Mouse (Mus musculus) liver, postnatal 0 days (tissue): Measurements from ENCODE around the gene Gm43552. TPM values are rescaled to one million over a fixed set of nuclear protein-coding genes. Genes with fewer than 3 reads are reported as not detected.
"Not testable (repeated sequence)": the region's sequence is repeated elsewhere in the genome, so short reads cannot be mapped to it uniquely, and the experiment has no call there.

Source experiments
- ATAC-seq: fragments of 200-750 bp; cut with Nextera tagmentation; 2 replicates; pipeline ENCODE4 v1.8.0; 2017; ENCODE audit warnings: mild to moderate bottlenecking, moderate library complexity
- DNase-seq: peaks from one replicate; pipeline ENCODE4 v3.0.0-alpha.2; 2016
- H3K27ac ChIP-seq: fragments of 300-500 bp; sonication (generic); 2 replicates; pipeline ENCODE4 v1.5.1; 2014; ENCODE audit warnings: antibody characterized with exemption, moderate library complexity, mild to moderate bottlenecking, low read depth
- H3K27me3 ChIP-seq: fragments of 300-500 bp; sonication (generic); 2 replicates; pipeline ENCODE4 v1.6.1; 2014; ENCODE audit warnings: low read length, control low read depth, mixed read lengths; ENCODE audit not compliant: insufficient read depth
- H3K36me3 ChIP-seq: fragments of 300-500 bp; sonication (generic); replicated peaks from 2 replicates; pipeline ENCODE4 v1.6.1; 2014; ENCODE audit warnings: mild to moderate bottlenecking, control low read depth, low read length, moderate library complexity, mixed read lengths; ENCODE audit not compliant: insufficient read depth
- H3K4me1 ChIP-seq: fragments of 300-500 bp; sonication (generic); 2 replicates; pipeline ENCODE4 v1.6.1; 2014; ENCODE audit warnings: antibody characterized with exemption, mild to moderate bottlenecking, control low read depth; ENCODE audit not compliant: insufficient read depth
- H3K4me2 ChIP-seq: fragments of 300-500 bp; sonication (generic); 2 replicates; pipeline ENCODE4 v1.6.1; 2014; ENCODE audit warnings: low read depth, mild to moderate bottlenecking, low read length, moderate library complexity, mixed read lengths
- H3K4me3 ChIP-seq: fragments of 300-500 bp; sonication (generic); 2 replicates; pipeline ENCODE4 v1.5.1; 2014; ENCODE audit warnings: low read depth, low read length
- H3K9ac ChIP-seq: fragments of 300-500 bp; sonication (generic); replicated peaks from 2 replicates; pipeline ENCODE4 v1.6.1; 2014; ENCODE audit warnings: mild to moderate bottlenecking, moderate library complexity
- H3K9me3 ChIP-seq: fragments of 300-500 bp; sonication (generic); 2 replicates; pipeline ENCODE4 v1.6.1; 2016; ENCODE audit warnings: mild to moderate bottlenecking, control low read depth, low read length, mixed read lengths
- CTCF ChIP-seq: sonication (generic); IDR thresholded peaks from 2 replicates; pipeline ENCODE4 v1.5.1; 2016; ENCODE audit warnings: antibody characterized with exemption, low read depth
- EP300 ChIP-seq: IDR thresholded peaks from 2 replicates; pipeline ENCODE4 v1.6.1; 2016; ENCODE audit warnings: antibody characterized with exemption, low read depth, mild to moderate bottlenecking
- WGBS: fragments of 180-500 bp; shearing (Covaris S2); extraction: QIAGEN DNeasy Blood & Tissue Kit; methylation state at CpG from one replicate; pipeline ENCODE4 v1.1.7; 2014; ENCODE audit not compliant: insufficient replicate concordance; 5-methylcytosine and 5-hydroxymethylcytosine counted together
- polyA plus RNA-seq: library from polyadenylated mRNA; unstranded; fragments of >200 nt; fragmentation: Nextera tagmentation; extraction: Ambion mirVana; gene quantifications from 2 replicates; pipeline ENCODE4 v1.2.1, GENCODE M21; 2015

Gm43552 gene
- polyA plus RNA-seq, 1 experiment from 2014 or later: not detected

- WGBS: under 1% methylated on average over 43 of the region's 66 CpGs
- H3K4me3 ChIP-seq: peak within 1 kb of the TSS; percentile 92
- H3K4me1 ChIP-seq: peaks cover 8% of the 10 kb centered on the region
- no peaks in the 10 kb centered on the region for H3K36me3 ChIP-seq
- peak within 1 kb of the TSS; percentile 88 for H3K4me2 ChIP-seq
- peak; percentile 95 for DNase-seq
- ATAC-seq: peak; percentile 96
- H3K9me3 ChIP-seq: no peaks in the 10 kb centered on the region
- H3K9ac ChIP-seq: peak within 1 kb of the TSS; percentile 96
- H3K27ac ChIP-seq: peak within 1 kb of the TSS; percentile 99
- H3K27me3 ChIP-seq: no peaks in the 10 kb centered on the region
- TF ChIP-seq EP300: no peak
- TF ChIP-seq CTCF: peak; percentile 32
These were observed 44.3 kb upstream of the Gm43552 start, which contains the start of the genes Smim14 and Ube2k for GRCm38 (mm10) chr5:65536751-65537419. TSS of gene Smim14 (minus strand) at chr5:65537184. TSS of gene Ube2k (plus strand) at chr5:65537233.

DNA sequence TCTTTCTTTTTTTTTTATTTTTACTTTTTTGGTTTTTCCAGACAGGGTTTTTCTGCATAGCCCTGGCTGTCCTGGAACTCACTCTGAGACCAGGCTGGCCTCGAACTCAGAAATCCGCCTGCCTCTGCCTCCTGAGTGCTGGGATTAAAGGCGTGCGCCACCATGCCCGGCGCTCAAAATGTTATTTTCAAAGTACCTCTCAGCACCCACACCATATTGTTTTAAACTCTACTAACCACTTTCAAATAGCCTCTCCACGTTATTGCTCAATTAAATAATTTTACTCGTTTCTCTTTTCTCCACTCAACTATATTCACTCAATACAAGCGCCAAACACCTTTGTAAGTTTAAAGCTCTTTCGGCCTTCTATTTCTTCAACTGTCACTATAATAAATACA lies 43.4 kb upstream of the Gm43552 start:
- peak overlapping the region; percentile 88 for H3K4me2 ChIP-seq
- H3K4me3 ChIP-seq: peak overlapping the region; percentile 92
- not testable (repeated sequence) for H3K36me3 ChIP-seq, H3K27me3 ChIP-seq, H3K4me1 ChIP-seq, DNase-seq, ATAC-seq, H3K9me3 ChIP-seq
- WGBS: 78% methylated on average over 10 of the region's 10 CpGs
- peak overlapping the region; percentile 96 for H3K9ac ChIP-seq
- H3K27ac ChIP-seq: peak overlapping the region; percentile 99

DNA sequence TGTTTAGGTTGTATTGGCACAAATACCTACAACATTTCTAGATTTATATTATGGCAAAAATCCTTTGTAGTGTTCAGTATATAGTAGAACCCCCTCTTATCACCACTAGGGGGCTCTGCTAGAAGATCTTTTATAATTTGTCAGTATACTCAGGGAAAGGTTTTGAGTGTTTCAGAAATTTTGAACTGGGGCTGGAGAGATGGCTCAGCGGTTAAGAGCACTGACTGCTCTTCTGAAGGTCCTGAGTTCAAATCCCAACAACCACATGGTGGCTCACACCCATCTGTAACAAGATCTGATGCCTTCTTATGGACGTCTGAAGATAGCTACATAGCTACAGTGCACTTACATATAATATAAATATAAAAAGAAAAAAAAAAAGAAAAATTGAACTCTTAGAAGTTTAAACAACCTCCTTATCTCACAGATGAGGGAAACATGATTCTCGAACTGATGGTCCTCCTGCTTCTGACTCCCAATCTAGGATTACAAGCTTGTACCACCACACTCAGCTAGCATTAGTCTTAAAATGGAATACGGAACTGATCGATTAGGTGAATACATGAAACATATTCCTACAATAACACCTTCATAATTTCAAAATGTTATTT lies 42.9 kb upstream of the Gm43552 start:
- no peaks in the 10 kb centered on the region for H3K36me3 ChIP-seq
- DNase-seq: no peak
- peaks cover 8% of the 10 kb centered on the region for H3K4me1 ChIP-seq
- H3K4me2 ChIP-seq: no peak overlapping the region
- WGBS: 55% methylated on average over 5 of the region's 5 CpGs
- TF ChIP-seq EP300: no peak
- TF ChIP-seq CTCF: peak; percentile 65
- no peak overlapping the region for H3K4me3 ChIP-seq
- H3K9me3 ChIP-seq: no peaks in the 10 kb centered on the region
- ATAC-seq: no peak
- no peak overlapping the region for H3K9ac ChIP-seq
- H3K27me3 ChIP-seq: no peaks in the 10 kb centered on the region
- 0 out of 2 replicates have a peak overlapping the region, but pooled peaks have one; percentile 99 for H3K27ac ChIP-seq

DNA sequence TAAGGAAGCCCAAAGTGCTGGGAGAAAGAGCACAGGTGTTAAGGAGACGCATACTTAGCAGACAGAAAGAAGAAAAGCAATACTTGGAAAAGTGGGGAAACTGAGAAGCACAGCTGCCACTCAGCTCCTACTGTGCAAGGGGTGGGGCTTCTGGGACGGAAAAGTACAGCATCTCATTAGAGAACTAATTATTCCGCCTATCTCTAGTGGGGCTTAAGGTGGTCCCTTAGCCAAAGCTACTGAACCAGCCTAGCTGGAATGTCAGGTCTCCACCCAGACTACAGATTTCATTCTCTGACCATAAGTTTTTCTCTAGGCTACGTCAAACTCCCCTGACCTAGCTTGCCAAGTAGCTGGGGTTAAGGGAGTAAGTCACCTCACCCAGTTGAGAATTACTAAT lies 41.9 kb upstream of the Gm43552 start:
- no peak for DNase-seq
- no peaks in the 10 kb centered on the region for H3K9me3 ChIP-seq
- WGBS: 83% methylated on average over 4 of the region's 4 CpGs
- TF ChIP-seq CTCF: no peak
- no peak for TF ChIP-seq EP300
- no peak overlapping the region for H3K4me2 ChIP-seq
- ATAC-seq: no peak
- H3K4me3 ChIP-seq: no peak overlapping the region
- no peak overlapping the region for H3K27ac ChIP-seq
- no peaks in the 10 kb centered on the region for H3K27me3 ChIP-seq
- peaks cover 8% of the 10 kb centered on the region for H3K4me1 ChIP-seq
- H3K36me3 ChIP-seq: no peaks in the 10 kb centered on the region
- no peak overlapping the region for H3K9ac ChIP-seq

DNA sequence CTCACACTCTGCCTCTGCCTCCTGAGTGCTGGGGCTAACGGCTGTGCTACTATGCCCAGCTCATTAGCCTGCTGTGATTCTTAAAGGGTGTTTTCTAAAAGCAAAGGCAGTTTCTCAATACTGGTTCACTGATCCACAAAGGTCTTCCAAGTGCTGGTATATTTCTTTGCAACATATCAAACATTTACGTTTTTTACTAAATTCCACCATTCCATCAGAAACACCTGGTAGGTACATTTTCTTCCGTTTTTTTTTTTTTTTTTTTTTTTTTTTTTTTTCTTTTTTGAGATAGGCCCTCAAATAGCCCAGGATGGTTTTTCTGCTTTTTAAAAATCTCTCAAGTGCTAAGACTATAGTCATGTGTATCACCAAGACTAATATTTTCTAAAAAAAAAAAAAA lies 38.6 kb upstream of the Gm43552 start:
- 67% methylated on average over 3 of the region's 3 CpGs for WGBS
- H3K4me2 ChIP-seq: no peak overlapping the region

GRCm38 (mm10) chr5:65525674-65526443 lies 33.2 kb upstream of the Gm43552 start:
- Histone ChIP-seq H3K9ac (no peak overlapping the region), H3K4me3 (no peak overlapping the region), H3K27me3 (no peaks in the 10 kb centered on the region), H3K4me2 (no peak overlapping the region), H3K36me3 (no peaks in the 10 kb centered on the region), H3K27ac (no peak overlapping the region), H3K4me1 (no peaks in the 10 kb centered on the region), H3K9me3 (no peaks in the 10 kb centered on the region)
- WGBS: 51% methylated on average over 8 of the region's 8 CpGs
- peak; percentile 51; the same call in 1 of the 2 replicates for ATAC-seq
- DNase-seq: no peak
- TF ChIP-seq EP300: no peak
- TF ChIP-seq CTCF: peak; percentile 68

More for the DNA sequence above, 38.6 kb upstream of the Gm43552 start:
- Histone ChIP-seq H3K9me3 (no peaks in the 10 kb centered on the region), H3K4me3 (no peak overlapping the region), H3K9ac (no peak overlapping the region), H3K36me3 (no peaks in the 10 kb centered on the region), H3K27ac (no peak overlapping the region), H3K27me3 (no peaks in the 10 kb centered on the region), H3K4me1 (peaks cover 4% of the 10 kb centered on the region)
- DNase-seq: no peak
- ATAC-seq: no peak
- TF ChIP-seq CTCF: no peak
